Mouse (Mus musculus): Measurements from ENCODE around the gene Inpp4b. TPM values are rescaled to one million over a fixed set of nuclear protein-coding genes. Genes with fewer than 3 reads are reported as not detected.

Gene Inpp4b
- polyA plus RNA-seq, 1 experiment: 1.9 TPM

DNA sequence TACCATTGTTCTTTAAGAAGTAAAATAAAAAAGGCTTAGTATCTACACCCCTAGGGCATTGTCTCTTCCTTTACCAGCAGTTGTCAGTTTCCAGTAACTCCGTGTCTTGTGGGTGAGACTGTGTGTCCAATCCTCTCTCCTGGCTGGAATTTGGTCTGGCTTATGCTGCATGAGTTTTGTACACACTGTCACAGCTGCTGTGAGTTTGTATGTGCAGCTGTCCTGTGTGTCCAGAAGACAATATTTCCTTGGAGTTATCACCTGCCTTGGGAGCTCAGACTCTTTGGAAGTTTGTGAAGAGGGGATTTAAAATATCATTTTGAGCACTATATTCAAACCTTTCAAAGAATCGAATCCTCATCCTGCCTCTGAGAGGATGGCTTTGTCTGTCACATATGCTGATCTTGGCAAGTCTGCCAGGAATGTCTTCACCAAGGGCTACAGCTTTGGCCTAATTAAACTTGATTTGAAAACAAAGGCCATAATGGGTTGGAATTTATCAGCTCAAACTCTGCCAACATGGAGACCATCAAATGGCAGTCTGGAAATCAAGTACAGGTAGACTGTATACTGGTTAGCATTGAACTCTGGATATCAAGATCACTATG, 485.1 kb downstream of the Inpp4b start:
- H3K4me1 ChIP-seq (ENCODE audit: control insufficient read depth, insufficient read depth, low read length): peaks cover 3% of the 10 kb centered on the region; the same call in 1 of the 2 replicates
- H3K27ac ChIP-seq (ENCODE audit: insufficient read depth, low read length): no peak overlapping the region
- H3K4me3 ChIP-seq (ENCODE audit: insufficient read depth, low read length): no peak overlapping the region
- TF ChIP-seq POLR2A (IDR thresholded peaks at IDR 0.05; ENCODE audit: low read depth, low read length) (no peak), CTCF (IDR thresholded peaks at IDR 0.05; ENCODE audit: borderline replicate concordance, insufficient read depth, low read length) (no peak)

- no peak overlapping the region for H3K4me3 ChIP-seq (ENCODE audit: insufficient read depth, low read length)
- peaks cover 3% of the 10 kb centered on the region; the same call in 1 of the 2 replicates for H3K4me1 ChIP-seq (ENCODE audit: control insufficient read depth, insufficient read depth, low read length)
- TF ChIP-seq POLR2A (IDR thresholded peaks at IDR 0.05; ENCODE audit: low read depth, low read length) (no peak), CTCF (IDR thresholded peaks at IDR 0.05; ENCODE audit: borderline replicate concordance, insufficient read depth, low read length) (no peak)
- H3K27ac ChIP-seq (ENCODE audit: insufficient read depth, low read length): no peak overlapping the region
These were observed 489.1 kb downstream of the Inpp4b start for GRCm38 (mm10) chr8:81831430-81831829.

DNA sequence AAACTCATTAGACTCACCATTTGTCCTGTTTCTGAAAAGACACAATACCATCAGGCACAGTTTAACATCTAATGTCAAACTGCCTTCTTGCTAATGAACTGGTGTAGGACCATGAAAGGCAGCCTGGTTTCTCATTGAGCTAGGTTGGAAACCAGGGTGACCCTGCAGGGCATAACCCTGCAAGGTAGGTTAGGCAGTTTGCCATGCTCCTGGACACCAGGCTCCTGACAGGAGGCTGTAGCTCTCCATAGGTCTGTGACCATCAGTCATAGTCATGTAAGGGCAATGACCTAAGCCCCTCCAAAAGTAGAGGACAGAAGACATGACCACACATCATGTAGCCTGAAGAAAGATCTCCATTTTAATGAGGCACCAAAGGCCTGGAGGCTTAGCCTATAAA, 491.5 kb downstream of the Inpp4b start:
- Histone ChIP-seq H3K27ac (ENCODE audit: insufficient read depth, low read length) (no peak overlapping the region), H3K4me3 (ENCODE audit: insufficient read depth, low read length) (no peak overlapping the region), H3K4me1 (ENCODE audit: control insufficient read depth, insufficient read depth, low read length) (peaks cover 3% of the 10 kb centered on the region; the same call in 1 of the 2 replicates)
- TF ChIP-seq CTCF (IDR thresholded peaks at IDR 0.05; ENCODE audit: borderline replicate concordance, insufficient read depth, low read length) (no peak), POLR2A (IDR thresholded peaks at IDR 0.05; ENCODE audit: low read depth, low read length) (no peak)

DNA sequence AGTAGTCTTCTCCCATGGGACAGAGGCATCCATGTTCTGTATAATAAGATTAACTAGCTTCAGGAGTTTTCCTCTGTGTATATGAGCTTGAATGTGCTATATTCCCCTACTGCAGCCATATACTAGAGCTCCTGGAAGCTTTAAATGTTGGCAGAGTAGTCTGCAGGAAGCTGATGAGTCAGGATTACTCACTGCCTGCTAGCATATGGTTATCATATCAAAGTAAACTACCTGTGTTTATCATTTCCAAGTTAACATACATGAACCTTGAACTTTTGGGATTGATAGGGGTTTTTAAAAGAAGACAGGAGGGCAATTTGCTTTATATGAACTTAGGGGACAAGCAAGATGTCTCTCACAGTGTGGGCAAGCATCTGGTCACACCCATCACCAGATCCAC, 498.2 kb downstream of the Inpp4b start:
- Histone ChIP-seq H3K27ac (ENCODE audit: insufficient read depth, low read length) (no peak overlapping the region), H3K4me1 (ENCODE audit: control insufficient read depth, insufficient read depth, low read length) (no peaks in the 10 kb centered on the region; the same call in 1 of the 2 replicates), H3K4me3 (ENCODE audit: insufficient read depth, low read length) (no peak overlapping the region)
- no peak for TF ChIP-seq POLR2A (IDR thresholded peaks at IDR 0.05; ENCODE audit: low read depth, low read length)
- no peak for TF ChIP-seq CTCF (IDR thresholded peaks at IDR 0.05; ENCODE audit: borderline replicate concordance, insufficient read depth, low read length)

DNA sequence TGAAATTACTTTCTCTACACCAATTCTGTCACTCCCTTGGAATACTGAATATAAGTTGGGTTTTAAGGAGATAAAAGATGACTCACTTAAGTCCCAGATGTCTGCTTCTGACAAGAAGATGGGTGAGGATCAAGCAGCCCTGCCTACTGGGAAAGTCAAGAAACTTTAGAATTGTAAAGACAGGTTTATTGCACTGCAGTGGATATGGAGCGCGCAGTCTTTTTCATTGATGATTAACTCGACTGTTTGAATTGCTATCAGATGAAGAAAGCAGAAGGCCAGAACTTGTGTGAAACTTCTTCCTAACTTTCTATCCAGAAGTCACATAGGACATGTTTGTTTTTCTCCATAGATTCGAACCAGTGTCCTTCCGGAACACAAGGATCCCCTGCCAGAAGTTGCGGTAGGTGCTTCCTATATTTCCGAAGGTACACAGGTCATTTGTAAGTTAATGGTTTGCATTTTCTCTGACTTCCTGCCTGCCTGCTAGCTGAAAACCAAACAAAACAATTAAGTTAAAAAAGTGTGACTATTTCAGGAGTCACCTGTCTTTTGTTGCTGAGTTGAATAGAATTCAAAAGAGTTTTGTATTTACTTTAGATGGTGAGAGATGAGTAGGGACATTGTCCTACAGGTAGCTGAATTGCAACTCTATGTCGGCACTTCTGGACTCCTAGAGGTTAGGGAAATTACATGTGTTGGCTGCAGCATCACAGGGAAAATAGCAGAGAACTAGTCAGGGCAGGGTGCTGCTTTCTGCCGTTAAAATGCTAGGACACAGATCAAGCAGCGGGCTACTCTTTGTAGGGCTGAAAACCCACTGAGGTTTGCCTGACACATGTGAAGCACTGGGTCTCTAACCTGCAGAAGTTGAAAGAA, 502.0 kb downstream of the Inpp4b start:
- TF ChIP-seq CTCF (IDR thresholded peaks at IDR 0.05; ENCODE audit: borderline replicate concordance, insufficient read depth, low read length) (no peak), POLR2A (IDR thresholded peaks at IDR 0.05; ENCODE audit: low read depth, low read length) (no peak)
- no peaks in the 10 kb centered on the region; the same call in 1 of the 2 replicates for H3K4me1 ChIP-seq (ENCODE audit: control insufficient read depth, insufficient read depth, low read length)
- no peak overlapping the region for H3K27ac ChIP-seq (ENCODE audit: insufficient read depth, low read length)
- H3K4me3 ChIP-seq (ENCODE audit: insufficient read depth, low read length): no peak overlapping the region

DNA sequence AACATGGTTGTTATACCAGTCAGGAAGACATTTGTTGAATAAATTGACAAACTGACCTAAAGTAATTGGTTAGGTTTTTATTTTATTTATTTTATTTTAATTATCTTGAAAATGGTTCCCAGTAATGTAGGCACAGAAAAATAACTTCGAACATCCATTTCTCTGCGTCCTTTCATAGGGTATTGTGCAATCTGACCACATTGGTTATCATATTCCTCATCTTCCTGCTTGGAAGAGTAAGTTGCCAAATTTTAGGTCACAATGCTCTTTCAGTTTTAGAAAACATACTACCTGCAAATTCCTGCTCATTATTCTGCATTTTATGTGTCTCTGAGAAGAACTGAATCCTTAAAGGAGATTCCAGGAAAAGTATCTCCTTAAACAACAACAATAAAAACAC, 505.6 kb downstream of the Inpp4b start:
- Histone ChIP-seq H3K4me3 (ENCODE audit: insufficient read depth, low read length) (no peak overlapping the region), H3K4me1 (ENCODE audit: control insufficient read depth, insufficient read depth, low read length) (no peaks in the 10 kb centered on the region), H3K27ac (ENCODE audit: insufficient read depth, low read length) (no peak overlapping the region)
- TF ChIP-seq POLR2A (IDR thresholded peaks at IDR 0.05; ENCODE audit: low read depth, low read length): no peak
- TF ChIP-seq CTCF (IDR thresholded peaks at IDR 0.05; ENCODE audit: borderline replicate concordance, insufficient read depth, low read length): no peak

DNA sequence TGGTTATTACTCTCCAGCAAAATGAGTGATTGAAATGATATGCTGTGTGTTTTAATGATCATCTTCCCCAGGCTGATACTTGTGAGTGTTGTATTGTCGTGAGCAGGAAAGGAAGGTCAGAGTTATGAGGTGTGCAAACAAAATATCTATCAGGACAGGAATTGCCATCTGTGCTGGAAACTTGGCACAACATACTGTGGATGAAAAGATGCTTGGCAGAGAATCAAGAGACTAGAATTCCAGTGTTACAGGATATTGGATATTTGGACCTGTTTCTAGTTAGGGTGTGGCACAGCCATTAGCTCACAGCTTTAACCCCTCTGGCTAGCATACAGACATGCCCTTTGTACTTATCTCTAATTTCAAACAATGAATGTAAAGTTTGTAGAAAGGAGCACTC, 507.6 kb downstream of the Inpp4b start:
- no peak overlapping the region for H3K4me3 ChIP-seq (ENCODE audit: insufficient read depth, low read length)
- TF ChIP-seq POLR2A (IDR thresholded peaks at IDR 0.05; ENCODE audit: low read depth, low read length): no peak
- TF ChIP-seq CTCF (IDR thresholded peaks at IDR 0.05; ENCODE audit: borderline replicate concordance, insufficient read depth, low read length): no peak
- no peak overlapping the region for H3K27ac ChIP-seq (ENCODE audit: insufficient read depth, low read length)
- no peaks in the 10 kb centered on the region for H3K4me1 ChIP-seq (ENCODE audit: control insufficient read depth, insufficient read depth, low read length)

DNA sequence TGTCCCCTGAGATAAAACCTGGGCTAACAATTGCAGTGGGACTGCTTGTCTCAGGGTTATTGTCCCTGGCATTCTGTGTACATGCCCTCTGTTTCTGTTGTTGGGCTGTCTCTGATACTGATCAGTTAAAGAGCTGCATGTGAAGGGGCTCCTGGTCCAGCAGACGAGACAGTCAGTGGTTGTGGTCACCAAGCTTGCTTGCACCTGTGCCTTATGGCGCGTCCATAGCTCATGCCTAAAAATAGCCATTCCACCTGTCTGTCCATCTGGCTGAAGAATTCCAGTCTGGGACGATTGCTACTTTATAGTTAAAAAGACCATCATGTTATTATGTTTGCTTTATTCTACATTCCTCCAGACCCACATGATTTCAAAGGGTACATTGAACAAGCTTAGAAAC, 510.8 kb downstream of the Inpp4b start:
- TF ChIP-seq CTCF (IDR thresholded peaks at IDR 0.05; ENCODE audit: borderline replicate concordance, insufficient read depth, low read length) (no peak), POLR2A (IDR thresholded peaks at IDR 0.05; ENCODE audit: low read depth, low read length) (no peak)
- no peak overlapping the region for H3K27ac ChIP-seq (ENCODE audit: insufficient read depth, low read length)
- H3K4me1 ChIP-seq (ENCODE audit: control insufficient read depth, insufficient read depth, low read length): no peaks in the 10 kb centered on the region
- no peak overlapping the region for H3K4me3 ChIP-seq (ENCODE audit: insufficient read depth, low read length)

DNA sequence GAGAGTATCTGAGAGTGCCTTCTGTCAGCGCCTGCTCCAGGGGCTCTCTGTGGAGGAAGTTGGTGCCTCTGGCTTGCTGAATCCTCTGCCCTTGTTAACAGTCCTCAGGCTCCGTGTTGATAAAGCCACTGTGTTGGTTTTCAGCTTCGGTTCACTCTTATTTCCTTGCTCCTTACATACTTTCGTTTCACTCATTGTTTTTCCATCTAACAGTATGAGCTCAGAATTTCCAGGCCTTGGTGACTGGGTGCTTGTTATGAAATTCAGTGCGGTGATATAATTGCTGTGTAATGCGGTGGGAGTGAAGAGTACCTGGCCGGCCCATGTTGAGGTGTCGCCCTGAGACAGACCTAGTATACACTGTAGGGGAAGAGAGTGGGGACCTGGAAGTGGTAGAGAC, 512.2 kb downstream of the Inpp4b start:
- TF ChIP-seq POLR2A (IDR thresholded peaks at IDR 0.05; ENCODE audit: low read depth, low read length) (no peak), CTCF (IDR thresholded peaks at IDR 0.05; ENCODE audit: borderline replicate concordance, insufficient read depth, low read length) (no peak)
- H3K27ac ChIP-seq (ENCODE audit: insufficient read depth, low read length): no peak overlapping the region; the same call in 1 of the 2 replicates
- H3K4me3 ChIP-seq (ENCODE audit: insufficient read depth, low read length): no peak overlapping the region

GRCm38 (mm10) chr8:81855009-81855408, 512.7 kb downstream of the Inpp4b start:
- Histone ChIP-seq H3K27ac (ENCODE audit: insufficient read depth, low read length) (no peak overlapping the region), H3K4me1 (ENCODE audit: control insufficient read depth, insufficient read depth, low read length) (no peaks in the 10 kb centered on the region), H3K4me3 (ENCODE audit: insufficient read depth, low read length) (no peak overlapping the region)
- TF ChIP-seq POLR2A (IDR thresholded peaks at IDR 0.05; ENCODE audit: low read depth, low read length) (no peak), CTCF (IDR thresholded peaks at IDR 0.05; ENCODE audit: borderline replicate concordance, insufficient read depth, low read length) (no peak)

More for the DNA sequence above, 512.2 kb downstream of the Inpp4b start:
- H3K4me1 ChIP-seq (ENCODE audit: control insufficient read depth, insufficient read depth, low read length): no peaks in the 10 kb centered on the region

All from embryonic fibroblast, embryonic 13.5 days (primary cell).